Mouse (Mus musculus) embryonic facial prominence, embryonic 15.5 days (tissue): ENCODE results near the gene Tmod3. TPM values are rescaled to one million over a fixed set of nuclear protein-coding genes. Genes with fewer than 3 reads are reported as not detected.

ENCODE experiments used
- ATAC-seq: fragments of 200-750 bp; cut with Nextera tagmentation; 2 replicates; pipeline ENCODE4 v1.8.0; 2017; ENCODE audit warnings: low read depth, moderate TSS enrichment; ENCODE audit not compliant: insufficient number of reproducible peaks, low FRiP score, low TSS enrichment
- H3K27ac ChIP-seq: fragments of 300-500 bp; sonication (generic); replicated peaks from 2 replicates; pipeline ENCODE4 v1.5.1; 2015; ENCODE audit warnings: mild to moderate bottlenecking, inconsistent platforms
- H3K27me3 ChIP-seq: fragments of 300-500 bp; sonication (generic); 2 replicates; pipeline ENCODE4 v1.6.1; 2015; ENCODE audit warnings: inconsistent platforms
- H3K36me3 ChIP-seq: fragments of 300-500 bp; sonication (generic); 2 replicates; pipeline ENCODE4 v1.6.1; 2015; ENCODE audit warnings: mild to moderate bottlenecking, inconsistent platforms
- H3K4me1 ChIP-seq: fragments of 300-500 bp; sonication (generic); 2 replicates; pipeline ENCODE4 v1.6.1; 2015; ENCODE audit warnings: inconsistent platforms
- H3K4me2 ChIP-seq: fragments of 300-500 bp; sonication (generic); replicated peaks from 2 replicates; pipeline ENCODE4 v1.6.1; 2015; ENCODE audit warnings: mild to moderate bottlenecking, inconsistent platforms
- H3K4me3 ChIP-seq: fragments of 300-500 bp; sonication (generic); replicated peaks from 2 replicates; pipeline ENCODE4 v1.5.1; 2015; ENCODE audit warnings: mild to moderate bottlenecking, inconsistent platforms
- H3K9ac ChIP-seq: fragments of 300-500 bp; sonication (generic); 2 replicates; pipeline ENCODE4 v1.6.1; 2015; ENCODE audit warnings: inconsistent platforms
- H3K9me3 ChIP-seq: fragments of 300-500 bp; sonication (generic); replicated peaks from 2 replicates; pipeline ENCODE4 v1.6.1; 2016; ENCODE audit warnings: inconsistent platforms
- WGBS: fragments of 180-500 bp; shearing (Covaris S2); methylation state at CpG from one replicate; pipeline ENCODE4 v1.1.7; 2015; 5-methylcytosine and 5-hydroxymethylcytosine counted together
- polyA plus RNA-seq: library from polyadenylated mRNA; unstranded; fragments of >200 nt; fragmentation: Nextera tagmentation; extraction: Ambion mirVana; gene quantifications from 2 replicates; pipeline ENCODE4 v1.2.1, GENCODE M21; 2015

The Tmod3 gene
- polyA plus RNA-seq, 1 experiment from 2014 or later: 131 TPM

GRCm38 (mm10) chr9:75527368-75528059 is 31.9 kb downstream of the Tmod3 start:
- ATAC-seq: peak; percentile 69
- WGBS: 68% methylated on average over 13 of the region's 13 CpGs
- H3K27ac ChIP-seq: 0 out of 2 replicates have a peak overlapping the region, but pooled peaks have one; percentile 11
- peaks cover 5% of the 10 kb centered on the region; the same call in 1 of the 2 replicates for H3K4me1 ChIP-seq
- H3K4me2 ChIP-seq: no peak overlapping the region
- no peak overlapping the region for H3K9ac ChIP-seq
- no peak overlapping the region for H3K4me3 ChIP-seq
- H3K36me3 ChIP-seq: peaks cover 13% of the 10 kb centered on the region; the same call in 1 of the 2 replicates
- H3K27me3 ChIP-seq: no peaks in the 10 kb centered on the region
- H3K9me3 ChIP-seq: no peaks in the 10 kb centered on the region

- no peaks in the 10 kb centered on the region for H3K9me3 ChIP-seq
- H3K27me3 ChIP-seq: no peaks in the 10 kb centered on the region
- 64% methylated on average over 6 of the region's 6 CpGs for whole genome bisulfite sequencing
- H3K4me3 ChIP-seq: no peak overlapping the region
- no peak overlapping the region for H3K9ac ChIP-seq
- no peak overlapping the region for H3K27ac ChIP-seq
- no peak overlapping the region for H3K4me2 ChIP-seq
- peak; percentile 57; the same call in 1 of the 2 replicates for ATAC-seq
- H3K36me3 ChIP-seq: peaks cover 11% of the 10 kb centered on the region
- H3K4me1 ChIP-seq: peaks cover 5% of the 10 kb centered on the region; the same call in 1 of the 2 replicates
Measured at GRCm38 (mm10) chr9:75523646-75524045, 35.8 kb downstream of the Tmod3 start.

- no peaks in the 10 kb centered on the region for H3K27me3 ChIP-seq
- H3K4me1 ChIP-seq: no peaks in the 10 kb centered on the region
- H3K27ac ChIP-seq: no peak overlapping the region
- no peak overlapping the region for H3K4me3 ChIP-seq
- WGBS: 70% methylated on average over 2 of the region's 2 CpGs
- H3K9ac ChIP-seq: no peak overlapping the region
- ATAC-seq: no peak
- H3K9me3 ChIP-seq: no peaks in the 10 kb centered on the region
- no peak overlapping the region for H3K4me2 ChIP-seq
- peaks cover 5% of the 10 kb centered on the region for H3K36me3 ChIP-seq
Measured at GRCm38 (mm10) chr9:75522217-75522616, 37.2 kb downstream of the Tmod3 start.

- H3K9me3 ChIP-seq: no peaks in the 10 kb centered on the region
- peaks cover 5% of the 10 kb centered on the region for H3K36me3 ChIP-seq
- no peaks in the 10 kb centered on the region for H3K27me3 ChIP-seq
- ATAC-seq: no peak
- no peak overlapping the region for H3K9ac ChIP-seq
- no peak overlapping the region for H3K4me3 ChIP-seq
- WGBS: 59% methylated on average over 4 of the region's 4 CpGs
- H3K4me2 ChIP-seq: no peak overlapping the region
- H3K27ac ChIP-seq: no peak overlapping the region
- no peaks in the 10 kb centered on the region for H3K4me1 ChIP-seq
Measured at GRCm38 (mm10) chr9:75521788-75522187, 37.7 kb downstream of the Tmod3 start.

- no peak overlapping the region for H3K9ac ChIP-seq
- ATAC-seq: no peak
- H3K36me3 ChIP-seq: peaks cover 7% of the 10 kb centered on the region
- no peaks in the 10 kb centered on the region for H3K27me3 ChIP-seq
- H3K4me2 ChIP-seq: no peak overlapping the region
- no peak overlapping the region for H3K27ac ChIP-seq
- WGBS: 88% methylated on average over 8 of the region's 8 CpGs
- no peaks in the 10 kb centered on the region for H3K9me3 ChIP-seq
- no peak overlapping the region for H3K4me3 ChIP-seq
- H3K4me1 ChIP-seq: no peaks in the 10 kb centered on the region
Measured at GRCm38 (mm10) chr9:75520940-75521339, 38.5 kb downstream of the Tmod3 start.

GRCm38 (mm10) chr9:75517751-75518150 is 41.7 kb downstream of the Tmod3 start:
- Histone ChIP-seq H3K9me3 (no peaks in the 10 kb centered on the region), H3K36me3 (peaks cover 20% of the 10 kb centered on the region), H3K27ac (no peak overlapping the region), H3K4me2 (no peak overlapping the region), H3K4me1 (no peaks in the 10 kb centered on the region), H3K4me3 (no peak overlapping the region), H3K9ac (no peak overlapping the region), H3K27me3 (no peaks in the 10 kb centered on the region)
- WGBS: 55% methylated on average over 3 of the region's 3 CpGs
- ATAC-seq: no peak; the same call in 1 of the 2 replicates

- H3K9me3 ChIP-seq: no peaks in the 10 kb centered on the region
- 59% methylated on average over 12 of the region's 12 CpGs for WGBS
- peaks cover 19% of the 10 kb centered on the region; the same call in 1 of the 2 replicates for H3K36me3 ChIP-seq
- H3K9ac ChIP-seq: no peak overlapping the region
- ATAC-seq: 0 out of 2 replicates have a peak, but pooled peaks have one; percentile 39
- no peaks in the 10 kb centered on the region for H3K27me3 ChIP-seq
- H3K4me2 ChIP-seq: no peak overlapping the region
- no peak overlapping the region for H3K4me3 ChIP-seq
- no peak overlapping the region for H3K27ac ChIP-seq
- H3K4me1 ChIP-seq: no peaks in the 10 kb centered on the region
Measured at GRCm38 (mm10) chr9:75515464-75516113, 43.9 kb downstream of the Tmod3 start.

GRCm38 (mm10) chr9:75511236-75511939 is 48.1 kb downstream of the Tmod3 start:
- no peak for ATAC-seq
- Histone ChIP-seq H3K9ac (no peak overlapping the region), H3K27me3 (no peaks in the 10 kb centered on the region), H3K4me1 (no peaks in the 10 kb centered on the region), H3K9me3 (no peaks in the 10 kb centered on the region), H3K36me3 (peaks cover 48% of the 10 kb centered on the region), H3K4me2 (no peak overlapping the region), H3K27ac (no peak overlapping the region), H3K4me3 (no peak overlapping the region)
- 83% methylated on average over 8 of the region's 8 CpGs for WGBS

GRCm38 (mm10) chr9:75504311-75504710 is 55.1 kb downstream of the Tmod3 start:
- no peak overlapping the region for H3K4me3 ChIP-seq
- no peak for ATAC-seq
- WGBS: 93% methylated on average over 6 of the region's 6 CpGs
- no peaks in the 10 kb centered on the region for H3K27me3 ChIP-seq
- peaks cover 68% of the 10 kb centered on the region for H3K36me3 ChIP-seq
- H3K4me2 ChIP-seq: no peak overlapping the region
- no peak overlapping the region for H3K27ac ChIP-seq
- no peak overlapping the region for H3K9ac ChIP-seq
- no peaks in the 10 kb centered on the region for H3K9me3 ChIP-seq
- no peaks in the 10 kb centered on the region for H3K4me1 ChIP-seq

- peaks cover 41% of the 10 kb centered on the region for H3K36me3 ChIP-seq
Measured at GRCm38 (mm10) chr9:75498571-75498970, 60.9 kb downstream of the Tmod3 start.

GRCm38 (mm10) chr9:75495945-75496344 is 63.5 kb downstream of the Tmod3 start:
- peaks cover 21% of the 10 kb centered on the region for H3K36me3 ChIP-seq
- no peak overlapping the region for H3K9ac ChIP-seq
- no peak overlapping the region for H3K4me3 ChIP-seq
- WGBS: 62% methylated on average over 10 of the region's 10 CpGs
- H3K9me3 ChIP-seq: no peaks in the 10 kb centered on the region
- H3K27ac ChIP-seq: no peak overlapping the region
- H3K4me1 ChIP-seq: no peaks in the 10 kb centered on the region
- no peak for ATAC-seq
- no peaks in the 10 kb centered on the region for H3K27me3 ChIP-seq
- no peak overlapping the region for H3K4me2 ChIP-seq

More at GRCm38 (mm10) chr9:75498571-75498970, 60.9 kb downstream of the Tmod3 start:
- Histone ChIP-seq H3K4me3 (no peak overlapping the region), H3K27me3 (no peaks in the 10 kb centered on the region), H3K9ac (no peak overlapping the region), H3K27ac (no peak overlapping the region), H3K9me3 (no peaks in the 10 kb centered on the region), H3K4me1 (no peaks in the 10 kb centered on the region), H3K4me2 (no peak overlapping the region)
- ATAC-seq: no peak
- WGBS: 92% methylated on average over 7 of the region's 7 CpGs
